Mouse (Mus musculus) adrenal gland, adult 18-20 months (tissue): ENCODE measurements around the gene Gm16381. TPM values are rescaled to one million over a fixed set of nuclear protein-coding genes. Genes with fewer than 3 reads are reported as not detected.
"Not testable (repeated sequence)": the region's sequence is repeated elsewhere in the genome, so short reads cannot be mapped to it uniquely, and the experiment has no call there.

Experiments used
- DNase-seq, 2 experiments: peaks; one replicate each; pipeline ENCODE4 v3.0.0; 2021 to 2022; ENCODE audit warnings: low spot score in 2 of 2
- long read RNA-seq, 2 experiments: library from polyadenylated mRNA; stranded (forward); transcript quantifications; one replicate each; pipeline ENCODE4 v2.0.0; 2021
- total RNA-seq, 2 experiments: library from RNA; stranded (reverse); gene quantifications; 1 replicate in 1 of 2; 2 replicates in 1 of 2; pipeline ENCODE4 v1.2.3; 2021

Gene Gm16381
- not detected for total RNA-seq
- long read RNA-seq, experiment 1: 0 reads
- long read RNA-seq, experiment 2: 0 reads

- not testable (repeated sequence) for DNase-seq
These were observed at the start of gene Gm16381 for GRCm38 (mm10) chr12:87644520-87644919. Gene Gm16381, minus strand, starts transcription at chr12:87644620.

GRCm38 (mm10) chr12:87652916-87653703 is 8.7 kb upstream of the Gm16381 start:
- not testable (repeated sequence) for DNase-seq

GRCm38 (mm10) chr12:87618569-87618968 is 25.9 kb downstream of the Gm16381 start, which contains the start of gene Gm4027:
Gene Gm4027, plus strand, starts transcription at chr12:87618869.
- not testable (repeated sequence) for DNase-seq

GRCm38 (mm10) chr12:87602388-87602787 is 42.0 kb downstream of the Gm16381 start, which contains the start of gene Oog1:
Gene Oog1, plus strand, starts transcription at chr12:87602688.
- DNase-seq: not testable (repeated sequence)

GRCm38 (mm10) chr12:87601388-87601787 is 43.0 kb downstream of the Gm16381 start:
- DNase-seq: not testable (repeated sequence)

Other genes starting within 250 kb of the Gm16381 start
- gene Slirp, start 200.7 kb downstream of the Gm16381 start, total RNA-seq: 100 to 1,000 TPM; 163 to 186 TPM
- 10 to 100 TPM; 24.9 to 25.1 TPM for gene Alkbh1, start 200.6 kb downstream of the Gm16381 start, total RNA-seq
- 10 to 100 TPM; 64.8 to 70.6 TPM for gene Snw1, start 172.3 kb downstream of the Gm16381 start, total RNA-seq
- gene Gm5788, start 149.9 kb downstream of the Gm16381 start, total RNA-seq: not detected
- gene Gm8300, start 130.3 kb downstream of the Gm16381 start, total RNA-seq: not detected
- gene Oog1, start 41.9 kb downstream of the Gm16381 start, total RNA-seq: not detected
- gene Gm4027, start 25.8 kb downstream of the Gm16381 start, total RNA-seq: not detected
- not detected for gene Gm21319, start 131.1 kb upstream of the Gm16381 start, total RNA-seq
- gene Gm21936, start 150.9 kb upstream of the Gm16381 start, total RNA-seq: not detected
- not detected for gene BB287469, start 172.0 kb upstream of the Gm16381 start, total RNA-seq
- gene Gm2001, start 197.7 kb upstream of the Gm16381 start, total RNA-seq: not detected
- not detected for gene Gm2016, start 229.5 kb upstream of the Gm16381 start, total RNA-seq